Mouse (Mus musculus): ENCODE measurements at regions not wholly inside any gene's neighbourhood (a gene's known extent, or its start where the extent isn't known, plus 50 kb on each side); places are given as distances from the start of the nearest gene placed in this dataset.

DNA sequence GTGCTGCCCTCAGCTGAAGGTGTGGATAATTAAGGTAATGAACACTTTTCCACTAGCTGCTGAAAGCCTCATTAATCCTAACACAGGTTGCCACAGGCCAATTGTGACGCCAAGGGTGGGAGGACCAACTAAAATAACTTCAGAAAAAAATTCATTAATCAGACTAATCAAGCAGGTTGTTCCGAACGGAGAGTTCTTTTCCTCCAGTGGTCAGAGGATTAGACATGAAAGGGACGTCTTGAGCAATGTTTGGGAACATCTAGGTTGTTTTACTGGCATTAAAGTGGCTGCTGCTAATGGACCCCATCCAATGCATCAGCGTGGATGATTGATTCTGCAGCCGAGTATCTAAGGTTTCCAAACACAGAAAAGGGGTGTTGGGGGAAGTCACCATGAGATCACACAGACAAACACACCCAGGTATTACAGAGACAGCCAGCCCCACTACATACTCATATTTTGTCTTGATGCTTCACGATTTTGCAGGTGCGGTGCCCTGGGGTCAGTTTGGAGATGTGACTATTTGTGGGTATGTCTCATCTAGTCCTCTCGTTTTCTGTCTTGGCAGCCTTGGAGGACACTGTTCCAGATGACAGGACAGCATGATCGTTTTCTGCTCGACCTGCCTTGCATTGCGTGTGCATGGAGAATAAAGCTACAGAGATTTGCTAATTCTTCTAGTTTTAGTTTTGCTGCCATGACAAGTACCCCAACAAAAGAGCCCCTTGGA lies 164.0 kb downstream of the 4933412E24Rik start:
- Histone ChIP-seq H3K4me2 (replicated peaks; ENCODE audit: low read depth, low read length) (no peak overlapping the region), H3K36me3 (ENCODE audit: insufficient read depth, low read length) (no peaks in the 10 kb centered on the region), H3K27ac (ENCODE audit: low read length) (no peak overlapping the region), H3K9ac (replicated peaks; ENCODE audit: low read length) (no peak overlapping the region), H3K9me3 (ENCODE audit: low read length) (0 out of 2 replicates have a peak, but pooled peaks cover 4% of the 10 kb centered on the region), H3K27me3 (ENCODE audit: insufficient read depth, low read length) (no peaks in the 10 kb centered on the region), H3K4me3 (ENCODE audit: low read length) (no peak overlapping the region), H3K4me1 (ENCODE audit: insufficient read depth, low read length) (peaks cover 4% of the 10 kb centered on the region; the same call in 1 of the 2 replicates)
- ATAC-seq (ENCODE audit: low FRiP score, low TSS enrichment): 0 out of 2 replicates have a peak, but pooled peaks have one; percentile 39
- WGBS: 47% methylated on average over 12 of the region's 12 CpGs

DNA sequence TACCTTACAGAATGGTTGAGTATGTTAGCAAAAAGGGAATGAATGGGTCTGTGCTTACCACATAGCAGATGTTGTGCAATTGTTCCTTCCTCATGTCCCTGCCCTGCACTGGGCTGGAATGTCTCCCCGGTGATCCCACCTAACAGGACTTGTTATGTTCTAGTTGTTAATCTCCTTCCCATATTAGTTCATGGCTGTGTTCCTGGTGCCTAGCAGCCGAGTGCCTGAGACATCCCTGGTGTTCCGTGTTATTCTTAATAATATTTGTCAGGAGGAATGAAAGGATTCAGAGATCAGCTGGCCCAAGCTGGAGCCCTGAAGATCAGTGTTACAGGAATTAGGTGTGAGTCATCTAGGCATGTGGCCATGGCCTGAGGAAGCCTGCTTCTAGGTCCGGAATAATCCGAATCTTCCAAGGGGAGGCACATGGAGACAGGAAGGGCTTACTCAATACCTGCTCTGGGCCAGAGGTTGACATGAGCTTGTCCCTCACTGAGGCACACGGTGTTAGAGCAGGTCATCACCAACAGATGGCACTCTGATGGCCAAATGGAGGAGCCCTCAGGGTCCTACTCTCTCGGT lies 171.2 kb downstream of the 4933412E24Rik start:
- no peak overlapping the region for H3K4me2 ChIP-seq (replicated peaks; ENCODE audit: low read depth, low read length)
- WGBS: 75% methylated on average over 7 of the region's 7 CpGs
- H3K27me3 ChIP-seq (ENCODE audit: insufficient read depth, low read length): no peaks in the 10 kb centered on the region
- H3K27ac ChIP-seq (ENCODE audit: low read length): no peak overlapping the region
- H3K4me3 ChIP-seq (ENCODE audit: low read length): no peak overlapping the region
- H3K9me3 ChIP-seq (ENCODE audit: low read length): 0 out of 2 replicates have a peak, but pooled peaks cover 4% of the 10 kb centered on the region
- H3K9ac ChIP-seq (replicated peaks; ENCODE audit: low read length): no peak overlapping the region
- ATAC-seq (ENCODE audit: low FRiP score, low TSS enrichment): no peak
- no peaks in the 10 kb centered on the region for H3K36me3 ChIP-seq (ENCODE audit: insufficient read depth, low read length)
- H3K4me1 ChIP-seq (ENCODE audit: insufficient read depth, low read length): no peaks in the 10 kb centered on the region

DNA sequence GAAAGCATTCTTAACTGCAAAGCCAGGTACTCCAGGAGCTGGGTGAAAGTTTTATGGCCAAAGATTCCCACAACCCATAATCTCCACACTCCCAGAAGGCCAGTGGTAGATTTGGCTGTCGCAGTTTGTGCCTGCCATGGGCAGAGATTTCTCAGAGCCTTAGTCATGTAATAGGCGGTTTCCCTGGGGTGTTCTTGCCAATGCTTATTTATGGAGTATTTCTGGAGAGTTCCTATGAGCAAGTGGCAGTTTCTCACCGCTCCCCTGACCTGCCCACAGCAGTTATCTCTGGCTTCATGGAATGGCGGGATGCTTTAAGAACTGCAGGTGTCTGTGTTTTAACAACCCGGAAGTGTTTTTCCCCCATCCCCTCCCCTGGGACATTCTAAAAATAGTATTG lies 179.8 kb downstream of the 4933412E24Rik start:
- H3K36me3 ChIP-seq (ENCODE audit: insufficient read depth, low read length): no peaks in the 10 kb centered on the region
- no peak overlapping the region for H3K4me2 ChIP-seq (replicated peaks; ENCODE audit: low read depth, low read length)
- no peak for ATAC-seq (ENCODE audit: low FRiP score, low TSS enrichment)
- H3K27me3 ChIP-seq (ENCODE audit: insufficient read depth, low read length): no peaks in the 10 kb centered on the region
- no peak overlapping the region for H3K27ac ChIP-seq (ENCODE audit: low read length)
- H3K9ac ChIP-seq (replicated peaks; ENCODE audit: low read length): no peak overlapping the region
- WGBS: 66% methylated on average over 5 of the region's 5 CpGs
- no peak overlapping the region for H3K4me3 ChIP-seq (ENCODE audit: low read length)
- H3K4me1 ChIP-seq (ENCODE audit: insufficient read depth, low read length): no peaks in the 10 kb centered on the region
- H3K9me3 ChIP-seq (ENCODE audit: low read length): no peaks in the 10 kb centered on the region

DNA sequence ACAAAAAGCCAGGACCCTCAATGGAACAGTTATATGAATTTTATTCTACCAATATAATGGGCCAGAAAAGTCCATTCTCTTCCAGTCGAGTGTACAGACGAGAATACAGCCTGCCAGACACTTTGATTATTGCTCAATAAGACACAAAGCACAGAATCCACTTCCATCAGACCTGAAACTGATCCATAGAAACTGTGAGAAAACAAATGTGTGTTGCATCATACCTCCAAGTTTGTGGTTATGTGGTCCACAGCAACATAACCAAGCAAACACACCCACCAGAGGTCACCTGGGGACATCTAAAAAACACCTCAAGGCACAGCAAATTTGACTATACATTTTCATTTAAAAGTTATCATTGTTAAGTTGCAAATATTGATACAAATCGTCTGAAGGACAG lies 183.2 kb downstream of the 4933412E24Rik start:
- H3K4me2 ChIP-seq (replicated peaks; ENCODE audit: low read depth, low read length): no peak overlapping the region
- H3K36me3 ChIP-seq (ENCODE audit: insufficient read depth, low read length): no peaks in the 10 kb centered on the region
- H3K9ac ChIP-seq (replicated peaks; ENCODE audit: low read length): no peak overlapping the region
- no peak overlapping the region for H3K27ac ChIP-seq (ENCODE audit: low read length)
- no peak for ATAC-seq (ENCODE audit: low FRiP score, low TSS enrichment)
- H3K4me3 ChIP-seq (ENCODE audit: low read length): no peak overlapping the region
- H3K4me1 ChIP-seq (ENCODE audit: insufficient read depth, low read length): peaks cover under 1% of the 10 kb centered on the region
- H3K27me3 ChIP-seq (ENCODE audit: insufficient read depth, low read length): no peaks in the 10 kb centered on the region
- WGBS: 85% methylated on average over 3 of the region's 3 CpGs
- H3K9me3 ChIP-seq (ENCODE audit: low read length): no peaks in the 10 kb centered on the region

DNA sequence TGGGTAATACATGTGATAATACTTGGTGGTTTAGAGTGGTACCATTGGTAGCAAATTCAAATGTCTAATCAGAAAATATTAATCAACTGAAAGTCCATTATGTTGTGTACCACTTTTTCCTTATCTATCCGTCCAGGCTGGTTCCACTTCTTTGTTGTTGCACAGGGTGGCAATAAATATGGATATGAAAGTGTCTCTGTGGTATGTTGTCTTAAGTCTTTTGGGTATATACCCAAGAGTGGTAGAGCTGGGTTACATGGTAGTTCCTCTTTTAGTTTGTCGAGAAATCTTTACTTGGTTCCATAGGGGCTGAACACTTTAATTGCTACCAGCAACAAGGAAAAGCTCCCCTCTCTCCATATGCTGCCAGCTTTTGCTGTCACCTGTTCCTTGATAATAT lies 184.9 kb downstream of the 4933412E24Rik start:
- no peaks in the 10 kb centered on the region for H3K27me3 ChIP-seq (ENCODE audit: insufficient read depth, low read length)
- no peak overlapping the region for H3K9ac ChIP-seq (replicated peaks; ENCODE audit: low read length)
- no peak overlapping the region for H3K4me2 ChIP-seq (replicated peaks; ENCODE audit: low read depth, low read length)
- ATAC-seq (ENCODE audit: low FRiP score, low TSS enrichment): no peak
- WGBS: 84% methylated on average over 2 of the region's 2 CpGs
- no peak overlapping the region for H3K27ac ChIP-seq (ENCODE audit: low read length)
- H3K36me3 ChIP-seq (ENCODE audit: insufficient read depth, low read length): no peaks in the 10 kb centered on the region
- no peaks in the 10 kb centered on the region for H3K9me3 ChIP-seq (ENCODE audit: low read length)
- H3K4me1 ChIP-seq (ENCODE audit: insufficient read depth, low read length): peaks cover 17% of the 10 kb centered on the region
- H3K4me3 ChIP-seq (ENCODE audit: low read length): no peak overlapping the region

DNA sequence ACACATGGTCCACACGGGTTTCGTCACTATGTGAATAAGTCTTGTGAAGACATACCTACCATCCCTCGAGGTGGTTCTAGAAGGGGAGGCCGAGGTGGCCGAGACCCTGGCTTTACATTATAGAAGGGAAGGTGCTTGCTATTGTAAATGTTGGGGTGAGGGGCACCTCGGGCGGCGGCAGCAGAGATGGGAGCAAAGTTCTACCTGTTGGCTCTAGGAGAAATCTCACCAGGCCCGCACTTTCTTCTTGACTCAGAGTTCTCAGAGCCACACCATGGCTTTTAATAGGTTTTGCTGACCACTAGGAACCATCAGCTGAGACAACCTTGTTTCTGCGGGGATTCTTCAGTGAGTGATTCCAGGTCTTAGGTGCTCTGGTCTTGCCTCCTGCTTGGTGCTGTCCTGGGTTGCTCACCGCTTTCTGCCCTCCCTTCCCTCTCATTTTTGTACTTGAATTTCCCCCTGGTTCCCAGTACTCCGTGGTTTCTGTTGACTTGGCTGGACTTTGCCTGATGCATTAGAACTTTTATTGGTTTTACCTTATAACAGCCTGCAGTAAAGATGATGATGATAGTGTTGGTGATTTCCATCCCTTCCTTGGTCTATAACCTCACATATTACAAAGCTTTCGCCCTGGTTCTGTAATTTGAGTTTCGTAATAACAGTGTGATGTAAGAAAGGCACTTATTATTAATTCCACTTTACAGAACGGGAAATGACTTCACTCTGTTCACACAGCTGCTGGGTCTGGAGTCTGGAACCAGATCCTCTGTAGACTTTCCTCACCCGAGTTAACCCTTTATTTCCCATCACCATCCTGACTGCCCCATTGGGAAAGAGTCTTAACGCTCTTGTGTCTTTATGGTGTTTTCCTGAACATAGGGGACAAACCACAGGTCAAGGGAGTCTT lies 185.6 kb downstream of the 4933412E24Rik start:
- 79% methylated on average over 17 of the region's 17 CpGs for WGBS
- peaks cover 23% of the 10 kb centered on the region for H3K4me1 ChIP-seq (ENCODE audit: insufficient read depth, low read length)
- H3K4me3 ChIP-seq (ENCODE audit: low read length): no peak overlapping the region
- H3K36me3 ChIP-seq (ENCODE audit: insufficient read depth, low read length): no peaks in the 10 kb centered on the region
- H3K9ac ChIP-seq (replicated peaks; ENCODE audit: low read length): no peak overlapping the region
- ATAC-seq (ENCODE audit: low FRiP score, low TSS enrichment): no peak
- no peaks in the 10 kb centered on the region for H3K27me3 ChIP-seq (ENCODE audit: insufficient read depth, low read length)
- H3K27ac ChIP-seq (ENCODE audit: low read length): no peak overlapping the region
- no peaks in the 10 kb centered on the region for H3K9me3 ChIP-seq (ENCODE audit: low read length)
- no peak overlapping the region for H3K4me2 ChIP-seq (replicated peaks; ENCODE audit: low read depth, low read length)

DNA sequence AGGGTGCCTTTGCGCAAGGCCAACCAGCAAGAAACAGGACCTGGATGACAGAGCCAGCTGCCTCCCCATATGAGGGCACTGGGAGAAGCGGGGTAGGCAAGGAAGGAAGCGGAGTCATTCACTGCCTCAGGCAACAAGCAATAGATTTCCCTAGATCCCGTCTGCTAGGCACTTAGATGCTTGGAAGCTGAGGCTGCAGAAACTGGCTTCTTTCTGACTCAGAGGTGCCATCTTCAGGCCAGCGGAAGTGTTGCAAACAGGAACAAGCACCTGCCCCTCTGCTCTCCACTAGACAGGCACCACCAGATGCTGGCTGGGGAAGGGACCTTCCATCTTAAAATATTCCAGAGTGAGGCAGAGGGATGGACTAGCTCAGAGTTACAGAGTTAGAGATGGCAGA lies 188.0 kb downstream of the 4933412E24Rik start:
- no peak overlapping the region for H3K4me3 ChIP-seq (ENCODE audit: low read length)
- WGBS: 17% methylated on average over 5 of the region's 5 CpGs
- no peaks in the 10 kb centered on the region for H3K36me3 ChIP-seq (ENCODE audit: insufficient read depth, low read length)
- H3K27me3 ChIP-seq (ENCODE audit: insufficient read depth, low read length): no peaks in the 10 kb centered on the region
- peaks cover 32% of the 10 kb centered on the region for H3K4me1 ChIP-seq (ENCODE audit: insufficient read depth, low read length)
- no peak overlapping the region for H3K4me2 ChIP-seq (replicated peaks; ENCODE audit: low read depth, low read length)
- no peak overlapping the region for H3K27ac ChIP-seq (ENCODE audit: low read length)
- H3K9ac ChIP-seq (replicated peaks; ENCODE audit: low read length): no peak overlapping the region
- ATAC-seq (ENCODE audit: low FRiP score, low TSS enrichment): peak; percentile 18; the same call in 1 of the 2 replicates
- H3K9me3 ChIP-seq (ENCODE audit: low read length): no peaks in the 10 kb centered on the region

DNA sequence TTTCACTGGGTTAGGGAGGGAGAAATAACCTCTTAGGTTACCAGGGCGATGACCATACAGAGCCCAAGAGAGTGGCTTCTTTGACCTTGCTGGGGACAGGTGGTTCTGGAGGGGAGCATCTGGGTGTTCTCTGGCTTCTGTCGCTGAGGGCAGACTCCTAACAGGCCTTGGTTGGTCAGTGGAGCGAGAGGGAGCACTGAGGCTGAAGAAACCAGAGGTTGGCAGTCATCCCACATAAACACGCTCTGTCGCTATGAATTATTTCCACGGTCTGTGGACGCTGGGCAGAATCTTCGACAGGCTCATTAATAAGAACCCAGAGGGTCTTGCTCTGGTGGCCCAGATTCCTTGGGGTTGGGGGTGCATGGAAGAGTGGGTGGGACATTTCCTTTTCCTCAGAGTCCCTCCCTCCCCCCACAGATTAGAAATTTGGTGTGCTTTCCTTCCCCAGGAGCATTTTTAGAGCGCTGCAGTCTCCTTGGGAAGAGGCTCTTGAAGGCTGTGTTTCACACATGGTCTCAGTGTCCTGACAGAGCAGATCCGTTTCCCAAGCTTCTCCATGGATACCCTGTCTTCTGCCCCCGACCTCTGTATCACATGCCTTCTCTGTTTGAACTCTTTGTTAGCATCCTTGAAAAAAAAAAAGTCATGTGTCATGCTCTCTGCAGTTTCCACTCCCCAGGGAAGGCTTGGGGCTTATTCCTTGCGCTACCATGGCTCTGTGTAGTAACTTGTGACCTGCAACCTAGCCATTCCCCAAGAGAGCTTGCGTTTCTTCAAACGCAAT lies 190.1 kb downstream of the 4933412E24Rik start:
- Histone ChIP-seq H3K36me3 (ENCODE audit: insufficient read depth, low read length) (no peaks in the 10 kb centered on the region), H3K4me2 (replicated peaks; ENCODE audit: low read depth, low read length) (0 out of 2 replicates have a peak overlapping the region, but pooled peaks have one; percentile 7), H3K4me1 (ENCODE audit: insufficient read depth, low read length) (peaks cover 43% of the 10 kb centered on the region), H3K9ac (replicated peaks; ENCODE audit: low read length) (no peak overlapping the region), H3K27me3 (ENCODE audit: insufficient read depth, low read length) (no peaks in the 10 kb centered on the region), H3K9me3 (ENCODE audit: low read length) (no peaks in the 10 kb centered on the region), H3K4me3 (ENCODE audit: low read length) (no peak overlapping the region), H3K27ac (ENCODE audit: low read length) (peak overlapping the region; percentile 70)
- ATAC-seq (ENCODE audit: low FRiP score, low TSS enrichment): peak; percentile 83
- WGBS: 11% methylated on average over 14 of the region's 14 CpGs

DNA sequence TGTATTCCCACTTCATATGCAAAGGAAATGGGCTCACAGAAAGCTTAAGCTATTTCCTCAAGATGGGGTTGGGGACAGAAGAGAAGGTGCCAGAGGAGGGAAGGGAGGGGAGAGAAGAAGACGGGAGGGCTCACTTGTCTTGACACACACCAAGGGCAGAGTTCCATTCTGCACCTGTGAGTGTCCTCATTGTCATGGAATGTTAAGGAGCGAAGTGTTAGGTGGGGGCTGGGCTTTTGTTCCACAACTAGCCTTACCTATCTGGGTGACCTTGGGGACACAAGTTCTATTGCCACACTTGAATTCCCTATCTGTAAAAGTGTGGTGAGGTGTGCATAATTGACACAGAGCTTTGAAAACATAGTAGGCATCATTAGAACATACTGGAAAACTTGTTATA lies 192.5 kb downstream of the 4933412E24Rik start:
- peaks cover 43% of the 10 kb centered on the region for H3K4me1 ChIP-seq (ENCODE audit: insufficient read depth, low read length)
- no peaks in the 10 kb centered on the region for H3K27me3 ChIP-seq (ENCODE audit: insufficient read depth, low read length)
- no peaks in the 10 kb centered on the region for H3K9me3 ChIP-seq (ENCODE audit: low read length)
- H3K4me2 ChIP-seq (replicated peaks; ENCODE audit: low read depth, low read length): no peak overlapping the region
- no peak overlapping the region for H3K4me3 ChIP-seq (ENCODE audit: low read length)
- ATAC-seq (ENCODE audit: low FRiP score, low TSS enrichment): no peak
- WGBS: 56% methylated on average over 2 of the region's 2 CpGs
- H3K9ac ChIP-seq (replicated peaks; ENCODE audit: low read length): no peak overlapping the region
- H3K27ac ChIP-seq (ENCODE audit: low read length): no peak overlapping the region
- H3K36me3 ChIP-seq (ENCODE audit: insufficient read depth, low read length): no peaks in the 10 kb centered on the region

Measured in kidney, embryonic 16.5 days (tissue).